Mouse (Mus musculus) cerebellum, adult (tissue): ENCODE measurements around the gene Cds1.

Source experiments
- ATAC-seq: cut with Nextera tagmentation; 2 replicates; pipeline ENCODE4 v1.9.2; 2017; ENCODE audit warnings: mild to moderate bottlenecking, moderate library complexity, mixed read lengths; ENCODE audit not compliant: insufficient number of reproducible peaks, low FRiP score, low TSS enrichment

Gene Cds1

DNA sequence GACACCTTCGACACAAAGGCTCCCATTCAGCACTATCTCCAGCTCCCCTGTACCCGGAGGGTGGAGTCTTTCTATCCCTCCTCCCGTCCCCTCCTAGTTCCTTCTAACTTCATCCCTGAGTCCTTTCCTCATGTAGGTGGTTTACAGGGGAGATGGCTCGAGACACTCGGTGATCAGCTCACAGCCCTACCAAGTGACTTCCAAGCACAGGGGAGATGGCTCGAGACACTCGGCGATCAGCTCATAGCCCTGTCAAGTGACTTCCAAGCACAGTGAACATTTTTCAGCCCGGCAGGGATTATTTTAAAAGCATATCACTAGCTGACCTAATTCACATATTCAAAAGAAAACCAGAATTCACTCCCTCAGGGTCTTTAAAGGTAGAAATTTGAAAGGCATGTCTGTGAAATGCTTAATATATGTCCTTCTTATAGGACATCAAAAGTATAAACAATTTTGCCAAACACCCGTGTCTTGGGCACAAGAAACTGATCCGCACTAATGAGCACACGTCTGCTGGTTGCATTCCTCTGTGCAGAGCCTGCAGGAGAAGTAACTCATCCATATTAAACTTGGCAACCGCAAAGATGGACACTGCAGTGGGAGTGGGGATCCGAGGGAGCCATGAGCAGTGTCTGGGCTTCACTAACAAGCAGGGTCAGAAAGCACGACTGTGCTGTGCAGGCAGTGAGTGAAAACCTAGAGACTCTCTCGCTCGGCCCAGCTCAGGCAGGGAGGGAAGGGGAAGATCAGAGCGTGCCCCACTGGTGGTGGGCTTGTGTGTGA, 97.0 kb downstream of the Cds1 start:
- no peak for ATAC-seq

DNA sequence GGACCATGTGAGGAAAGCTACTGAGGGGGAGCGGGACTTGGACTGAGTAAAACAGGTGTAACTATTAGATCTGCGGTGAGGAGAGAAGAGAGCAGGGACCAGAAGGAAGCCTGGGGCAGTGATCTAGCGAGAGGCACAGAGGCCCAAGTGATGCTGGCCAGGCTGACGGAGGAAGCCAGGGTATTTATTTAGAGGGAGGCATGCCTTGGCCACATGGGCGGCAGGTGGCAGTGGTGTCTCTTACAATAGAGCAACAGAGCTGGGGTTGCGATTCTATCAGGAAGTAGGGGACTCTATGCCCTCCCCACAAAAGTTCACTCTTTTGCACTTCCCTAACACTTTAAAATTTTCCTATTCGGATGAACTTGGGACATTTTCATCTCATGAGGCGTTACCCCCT, 97.7 kb downstream of the Cds1 start:
- ATAC-seq = no peak

DNA sequence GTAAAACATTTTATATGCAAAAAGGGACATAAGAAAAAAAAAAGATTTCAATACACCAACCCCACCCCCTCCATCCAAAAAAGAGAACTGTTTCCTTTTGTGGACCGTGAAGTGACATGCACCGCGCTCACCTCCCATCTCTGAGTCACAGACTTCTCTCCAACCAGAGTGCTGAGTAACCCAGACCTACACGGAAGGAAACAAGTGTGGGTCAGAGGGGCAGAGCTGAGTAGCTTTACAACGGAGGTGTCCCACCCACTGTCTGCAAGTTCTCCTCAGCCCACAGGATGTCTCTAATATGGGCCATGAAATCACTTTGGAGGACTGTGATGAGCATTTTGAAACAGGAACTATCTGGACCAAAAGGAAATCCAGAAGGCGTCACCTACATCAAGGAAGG, 99.0 kb downstream of the Cds1 start:
- no peak for ATAC-seq

DNA sequence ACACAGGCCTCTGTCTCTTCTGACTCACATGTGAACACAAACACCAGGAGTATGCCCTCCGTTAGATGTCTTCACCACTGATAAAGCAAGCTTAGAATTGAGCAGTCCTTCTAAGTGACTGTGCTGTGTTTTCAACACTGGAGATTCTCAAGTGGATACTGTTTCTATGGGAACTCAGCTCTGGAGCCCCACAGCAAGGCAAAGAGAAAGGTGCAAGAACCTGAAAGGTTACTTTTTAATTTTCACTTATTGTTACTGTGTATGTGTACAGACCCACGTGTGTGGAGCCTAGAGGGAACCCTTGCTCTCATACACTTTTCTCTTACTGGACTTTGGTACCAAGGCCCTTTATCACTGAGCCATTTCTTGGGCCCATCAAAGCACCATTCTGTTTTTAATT, 101.8 kb downstream of the Cds1 start:
- no peak for ATAC-seq
